Mouse (Mus musculus) gastrocnemius, adult 8-10 months (tissue): ENCODE results near the gene Crip3. TPM values are rescaled to one million over a fixed set of nuclear protein-coding genes. Genes with fewer than 3 reads are reported as not detected.
A peak's percentile ranks its signal among the peaks of the same experiment; 100 is the strongest.

Source experiments
- DNase-seq, 2 experiments: peaks; one replicate each; pipeline ENCODE4 v3.0.0; 2022; ENCODE audit warnings: low spot score in 2 of 2
- total RNA-seq, 4 experiments: library from RNA; stranded (reverse); gene quantifications; 2 replicates each; pipeline ENCODE4 v1.2.4; 2022

The Crip3 gene
- 1 to 10 TPM in 1 of 4 experiments, under 1 TPM in 1, not detected in 2; 0.40 to 1.5 TPM for total RNA-seq

- DNase-seq = no peak
Observed at GRCm38 (mm10) chr17:46428761-46429414, at the start of gene Crip3. Gene Crip3 (plus strand): TSS chr17:46428926.

GRCm38 (mm10) chr17:46383294-46384060 lies 45.2 kb upstream of the Crip3 start, which contains the start of gene Zfp318:
Gene Zfp318 (plus strand): TSS chr17:46383731.
- DNase-seq = peak; percentile 96 to 98

GRCm38 (mm10) chr17:46384061-46384801 lies 44.5 kb upstream of the Crip3 start:
- DNase-seq = no peak

- DNase-seq = no peak
Observed at GRCm38 (mm10) chr17:46388200-46388599, 40.5 kb upstream of the Crip3 start.

GRCm38 (mm10) chr17:46393012-46393411 lies 35.7 kb upstream of the Crip3 start:
- no peak for DNase-seq

- DNase-seq = no peak
Observed at GRCm38 (mm10) chr17:46394631-46395030, 34.1 kb upstream of the Crip3 start.

GRCm38 (mm10) chr17:46408478-46408877 lies 20.2 kb upstream of the Crip3 start:
- no peak for DNase-seq

- no peak for DNase-seq
Observed at GRCm38 (mm10) chr17:46418628-46419027, 10.1 kb upstream of the Crip3 start.

- no peak for DNase-seq
Observed at GRCm38 (mm10) chr17:46419717-46420116, 9.0 kb upstream of the Crip3 start.

GRCm38 (mm10) chr17:46426496-46426895 lies 2.2 kb upstream of the Crip3 start:
- no peak for DNase-seq

GRCm38 (mm10) chr17:46433627-46434026 lies 4.9 kb downstream of the Crip3 start:
- no peak for DNase-seq

- DNase-seq = peak; percentile 36 to 46
Observed at GRCm38 (mm10) chr17:46436672-46437366, 8.1 kb downstream of the Crip3 start.

GRCm38 (mm10) chr17:46438298-46438873 lies 9.7 kb downstream of the Crip3 start, which contains the start of gene Slc22a7:
Gene Slc22a7 (minus strand): TSS chr17:46438457.
- DNase-seq = no peak

GRCm38 (mm10) chr17:46439176-46439575 lies 10.4 kb downstream of the Crip3 start:
- DNase-seq = no peak

GRCm38 (mm10) chr17:46444839-46445579 lies 16.3 kb downstream of the Crip3 start:
- DNase-seq = no peak

- DNase-seq = no peak
Observed at GRCm38 (mm10) chr17:46446264-46446663, 17.5 kb downstream of the Crip3 start.

GRCm38 (mm10) chr17:46452683-46453082 lies 24.0 kb downstream of the Crip3 start:
- no peak for DNase-seq

GRCm38 (mm10) chr17:46453302-46453948 lies 24.7 kb downstream of the Crip3 start:
- DNase-seq = no peak

GRCm38 (mm10) chr17:46453970-46454411 lies 25.3 kb downstream of the Crip3 start:
- no peak for DNase-seq

- DNase-seq = no peak
Observed at GRCm38 (mm10) chr17:46454539-46454938, 25.8 kb downstream of the Crip3 start.
